Mouse (Mus musculus) hindbrain, embryonic 13.5 days (tissue): ENCODE measurements around the gene Cldn10. TPM values are rescaled to one million over a fixed set of nuclear protein-coding genes. Genes with fewer than 3 reads are reported as not detected.
"Not testable (repeated sequence)": the region's sequence is repeated elsewhere in the genome, so short reads cannot be mapped to it uniquely, and the experiment has no call there.

Source experiments
- ATAC-seq: fragments of 200-750 bp; cut with Nextera tagmentation; 2 replicates; pipeline ENCODE4 v1.8.0; 2017; ENCODE audit warnings: moderate TSS enrichment; ENCODE audit not compliant: low FRiP score
- H3K27ac ChIP-seq: fragments of 300-500 bp; sonication (generic); 2 replicates; pipeline ENCODE4 v1.5.1; 2015; ENCODE audit warnings: inconsistent platforms, mild to moderate bottlenecking, moderate library complexity
- H3K27me3 ChIP-seq: fragments of 300-500 bp; sonication (generic); 2 replicates; pipeline ENCODE4 v1.6.1; 2015; ENCODE audit warnings: mild to moderate bottlenecking, inconsistent platforms
- H3K36me3 ChIP-seq: fragments of 300-500 bp; sonication (generic); 2 replicates; pipeline ENCODE4 v1.6.1; 2015; ENCODE audit warnings: mild to moderate bottlenecking, inconsistent platforms
- H3K4me1 ChIP-seq: fragments of 300-500 bp; sonication (generic); replicated peaks from 2 replicates; pipeline ENCODE4 v1.6.1; 2015; ENCODE audit warnings: inconsistent platforms
- H3K4me2 ChIP-seq: fragments of 300-500 bp; sonication (generic); 2 replicates; pipeline ENCODE4 v1.6.1; 2015; ENCODE audit warnings: inconsistent platforms, mild to moderate bottlenecking, moderate library complexity
- H3K4me3 ChIP-seq: fragments of 300-500 bp; sonication (generic); 2 replicates; pipeline ENCODE4 v1.5.1; 2015; ENCODE audit warnings: mild to moderate bottlenecking, inconsistent platforms
- H3K9ac ChIP-seq: fragments of 300-500 bp; sonication (generic); 2 replicates; pipeline ENCODE4 v1.6.1; 2015; ENCODE audit warnings: mild to moderate bottlenecking, inconsistent platforms
- H3K9me3 ChIP-seq: fragments of 300-500 bp; sonication (generic); 2 replicates; pipeline ENCODE4 v1.6.1; 2016; ENCODE audit warnings: inconsistent platforms
- WGBS: fragments of 180-500 bp; shearing (Covaris S2); methylation state at CpG from one replicate; pipeline ENCODE4 v1.1.7; 2015; 5-methylcytosine and 5-hydroxymethylcytosine counted together
- polyA plus RNA-seq: library from polyadenylated mRNA; unstranded; fragments of >200 nt; fragmentation: Nextera tagmentation; extraction: Ambion mirVana; gene quantifications from 2 replicates; pipeline ENCODE4 v1.2.1, GENCODE M21; 2015

The Cldn10 gene
- 0.65 and 1.5 TPM in 2 replicates for polyA plus RNA-seq

DNA sequence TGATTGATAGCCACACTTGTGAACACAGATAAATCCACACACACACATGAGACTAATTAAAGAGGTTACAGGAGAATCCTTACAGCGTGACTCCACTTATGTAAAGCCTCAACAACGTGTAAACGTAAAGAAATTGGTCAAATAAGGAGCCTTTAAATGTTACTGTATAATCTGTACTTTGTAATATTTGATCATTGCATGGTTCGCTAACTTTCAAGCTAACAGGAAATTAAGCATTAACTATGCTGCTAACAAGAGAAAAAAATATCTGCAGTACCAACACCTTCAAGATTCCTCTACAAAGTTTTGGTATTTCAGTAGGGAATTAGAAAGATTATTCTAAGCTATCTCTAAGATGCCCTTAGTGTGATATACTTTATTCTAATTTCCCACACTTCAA, at the start of gene Cldn10:
Gene Cldn10 (plus strand): TSS at position 288 of the 400 bp plus-strand sequence.
- H3K36me3 ChIP-seq = no peaks in the 10 kb centered on the region
- peaks cover 3% of the 10 kb centered on the region; the same call in 1 of the 2 replicates for H3K4me1 ChIP-seq
- H3K4me3 ChIP-seq = no peak within 1 kb of the TSS
- no peak within 1 kb of the TSS for H3K9ac ChIP-seq
- H3K27ac ChIP-seq = no peak within 1 kb of the TSS
- no peaks in the 10 kb centered on the region for H3K9me3 ChIP-seq
- H3K27me3 ChIP-seq = no peaks in the 10 kb centered on the region
- no peak for ATAC-seq
- no peak within 1 kb of the TSS for H3K4me2 ChIP-seq
- WGBS = 78% methylated on average over 4 of the region's 4 CpGs

GRCm38 (mm10) chr14:118741780-118742179, 45.9 kb upstream of the Cldn10 start:
- H3K27me3 ChIP-seq = no peaks in the 10 kb centered on the region
- peaks cover 7% of the 10 kb centered on the region for H3K4me1 ChIP-seq
- H3K4me2 ChIP-seq = no peak overlapping the region
- H3K9me3 ChIP-seq = peaks cover 7% of the 10 kb centered on the region
- no peak overlapping the region for H3K9ac ChIP-seq
- H3K27ac ChIP-seq = no peak overlapping the region
- no peak for ATAC-seq
- H3K4me3 ChIP-seq = no peak overlapping the region
- no peaks in the 10 kb centered on the region for H3K36me3 ChIP-seq

DNA sequence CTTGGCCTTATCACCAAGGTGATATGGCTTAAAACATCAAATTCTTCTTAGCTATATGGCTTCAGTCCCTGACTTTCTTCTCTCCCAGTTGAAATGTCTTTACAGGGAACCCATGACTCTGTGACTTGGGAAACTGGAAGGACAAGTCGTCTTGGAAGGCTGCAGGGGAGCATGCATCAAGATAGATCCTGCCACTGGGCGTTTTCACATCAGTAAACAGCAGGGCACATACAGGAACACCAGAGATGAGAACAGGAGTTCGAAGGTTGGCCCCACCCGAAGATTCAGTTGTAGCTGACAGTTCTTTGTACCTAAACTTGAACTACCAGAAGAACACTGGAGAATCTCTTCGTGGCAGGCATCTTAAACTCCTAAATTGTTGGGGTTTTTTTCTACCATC, 44.8 kb upstream of the Cldn10 start:
- no peak for ATAC-seq
- H3K9me3 ChIP-seq = peaks cover 7% of the 10 kb centered on the region
- H3K4me1 ChIP-seq = no peaks in the 10 kb centered on the region
- no peak overlapping the region for H3K4me3 ChIP-seq
- 82% methylated on average over 5 of the region's 5 CpGs for WGBS
- H3K27ac ChIP-seq = no peak overlapping the region
- no peaks in the 10 kb centered on the region for H3K27me3 ChIP-seq
- H3K4me2 ChIP-seq = no peak overlapping the region
- no peaks in the 10 kb centered on the region for H3K36me3 ChIP-seq
- H3K9ac ChIP-seq = no peak overlapping the region

GRCm38 (mm10) chr14:118749068-118749467, 38.6 kb upstream of the Cldn10 start:
- Histone ChIP-seq H3K27ac (no peak overlapping the region), H3K9ac (no peak overlapping the region), H3K27me3 (0 out of 2 replicates have a peak, but pooled peaks cover 3% of the 10 kb centered on the region), H3K9me3 (no peaks in the 10 kb centered on the region), H3K36me3 (no peaks in the 10 kb centered on the region), H3K4me1 (no peaks in the 10 kb centered on the region), H3K4me2 (no peak overlapping the region), H3K4me3 (no peak overlapping the region)
- WGBS = 91% methylated on average over 2 of the region's 2 CpGs
- no peak for ATAC-seq

DNA sequence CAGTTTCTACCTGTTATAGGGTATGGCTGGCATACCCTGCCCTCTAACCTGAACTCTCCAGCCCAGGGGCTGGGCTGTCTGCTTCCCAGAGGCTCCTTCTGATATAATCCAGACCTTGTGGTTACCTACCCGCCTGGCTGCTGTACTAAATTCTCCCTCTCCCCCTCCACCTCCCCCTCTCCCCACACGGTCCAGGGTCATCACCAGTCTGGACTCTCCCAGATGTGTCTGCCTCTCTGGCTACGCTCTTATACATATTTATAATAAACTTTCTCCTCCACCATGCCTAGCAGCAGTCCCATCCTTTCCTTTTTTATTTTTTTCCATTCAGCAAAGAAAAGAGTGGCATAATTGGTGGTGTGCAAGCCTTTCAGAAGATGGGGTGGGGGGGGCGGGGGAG, 38.0 kb upstream of the Cldn10 start:
- ATAC-seq = no peak
- Histone ChIP-seq H3K4me2 (no peak overlapping the region), H3K36me3 (no peaks in the 10 kb centered on the region), H3K4me3 (no peak overlapping the region), H3K9me3 (no peaks in the 10 kb centered on the region), H3K9ac (no peak overlapping the region), H3K27me3 (0 out of 2 replicates have a peak, but pooled peaks cover 3% of the 10 kb centered on the region), H3K4me1 (no peaks in the 10 kb centered on the region), H3K27ac (no peak overlapping the region)
- 28% methylated on average over 4 of the region's 4 CpGs for WGBS

- Histone ChIP-seq H3K27me3 (0 out of 2 replicates have a peak, but pooled peaks cover 3% of the 10 kb centered on the region), H3K9ac (no peak overlapping the region), H3K4me1 (no peaks in the 10 kb centered on the region), H3K9me3 (no peaks in the 10 kb centered on the region), H3K36me3 (no peaks in the 10 kb centered on the region), H3K4me2 (no peak overlapping the region), H3K4me3 (no peak overlapping the region), H3K27ac (no peak overlapping the region)
- 83% methylated on average over 6 of the region's 6 CpGs for WGBS
- ATAC-seq = no peak
Observed at GRCm38 (mm10) chr14:118750505-118751192, 37.1 kb upstream of the Cldn10 start.

DNA sequence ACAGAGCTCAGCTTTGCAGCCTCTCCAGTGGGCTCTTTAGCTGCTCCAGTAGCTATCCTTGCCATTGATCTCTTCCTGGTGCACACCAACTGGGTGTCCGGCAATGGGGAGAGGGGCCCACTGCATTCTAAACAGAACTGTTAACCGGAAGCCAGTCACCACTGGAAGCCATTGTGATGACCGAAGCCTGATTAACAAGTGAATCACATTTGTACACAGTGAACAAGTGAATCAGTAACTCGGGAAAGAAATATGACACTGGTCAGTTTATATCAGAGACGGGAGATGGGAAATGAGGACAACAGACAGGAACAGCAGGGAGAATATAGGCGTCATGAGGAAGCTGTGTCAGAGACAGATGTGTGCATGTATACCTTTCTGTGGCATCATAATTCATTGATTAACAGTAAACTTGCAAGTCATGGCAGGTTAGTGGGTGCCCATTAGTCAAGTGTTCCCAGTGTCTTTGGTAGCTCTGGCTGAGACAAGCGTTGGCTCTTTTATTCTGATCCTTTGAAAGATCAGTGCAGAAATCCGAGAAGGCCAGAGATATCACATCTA, 36.4 kb upstream of the Cldn10 start:
- H3K36me3 ChIP-seq = no peaks in the 10 kb centered on the region
- ATAC-seq = no peak
- no peak overlapping the region for H3K27ac ChIP-seq
- H3K4me1 ChIP-seq = no peaks in the 10 kb centered on the region
- 64% methylated on average over 8 of the region's 8 CpGs for WGBS
- no peaks in the 10 kb centered on the region for H3K9me3 ChIP-seq
- no peak overlapping the region for H3K4me3 ChIP-seq
- H3K27me3 ChIP-seq = 0 out of 2 replicates have a peak, but pooled peaks cover 3% of the 10 kb centered on the region
- H3K4me2 ChIP-seq = no peak overlapping the region
- no peak overlapping the region for H3K9ac ChIP-seq

GRCm38 (mm10) chr14:118756015-118756414, 31.7 kb upstream of the Cldn10 start:
- 91% methylated on average over 4 of the region's 4 CpGs for WGBS
- ATAC-seq = no peak
- H3K9ac ChIP-seq = no peak overlapping the region

GRCm38 (mm10) chr14:118756566-118756965, 31.1 kb upstream of the Cldn10 start:
- Histone ChIP-seq H3K4me3 (no peak overlapping the region), H3K4me2 (no peak overlapping the region), H3K9me3 (no peaks in the 10 kb centered on the region), H3K9ac (no peak overlapping the region), H3K36me3 (no peaks in the 10 kb centered on the region), H3K4me1 (no peaks in the 10 kb centered on the region), H3K27me3 (no peaks in the 10 kb centered on the region), H3K27ac (no peak overlapping the region)
- ATAC-seq = no peak
- 87% methylated on average over 3 of the region's 3 CpGs for WGBS

More at GRCm38 (mm10) chr14:118756015-118756414, 31.7 kb upstream of the Cldn10 start:
- Histone ChIP-seq H3K4me1 (no peaks in the 10 kb centered on the region), H3K27me3 (no peaks in the 10 kb centered on the region), H3K36me3 (no peaks in the 10 kb centered on the region), H3K9me3 (no peaks in the 10 kb centered on the region), H3K27ac (no peak overlapping the region), H3K4me2 (no peak overlapping the region), H3K4me3 (no peak overlapping the region)

DNA sequence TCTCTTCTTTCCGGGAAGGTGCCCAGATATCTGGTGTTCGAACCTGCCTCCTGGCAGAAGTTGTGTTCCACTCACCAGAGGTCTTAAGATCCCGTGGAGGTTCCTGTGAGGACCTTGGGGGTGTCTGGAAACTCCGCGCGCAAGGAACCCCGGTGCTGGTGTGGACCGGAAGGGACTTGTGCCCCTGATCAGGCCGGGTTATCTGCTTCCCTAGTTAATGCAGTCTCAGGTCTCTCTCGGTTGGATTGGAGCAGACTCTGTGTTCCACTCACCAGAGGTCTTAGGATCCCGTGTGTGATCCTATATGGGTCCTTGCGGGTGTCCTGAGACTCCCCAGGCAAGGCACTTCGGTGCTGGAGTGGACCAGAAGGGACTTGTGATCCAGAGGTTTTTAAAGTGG, 24.3 kb upstream of the Cldn10 start:
- WGBS = 95% methylated on average over 13 of the region's 13 CpGs
- H3K4me3 ChIP-seq, H3K36me3 ChIP-seq, H3K27me3 ChIP-seq, H3K4me2 ChIP-seq, ATAC-seq, H3K27ac ChIP-seq, H3K4me1 ChIP-seq, H3K9ac ChIP-seq, H3K9me3 ChIP-seq: not testable (repeated sequence)

- Histone ChIP-seq H3K4me1 (no peaks in the 10 kb centered on the region), H3K27ac (no peak overlapping the region), H3K36me3 (no peaks in the 10 kb centered on the region), H3K4me3 (no peak overlapping the region), H3K9ac (no peak overlapping the region), H3K9me3 (no peaks in the 10 kb centered on the region), H3K27me3 (0 out of 2 replicates have a peak, but pooled peaks cover 16% of the 10 kb centered on the region), H3K4me2 (no peak overlapping the region)
- WGBS = 91% methylated on average over 9 of the region's 9 CpGs
- ATAC-seq = no peak
Observed at GRCm38 (mm10) chr14:118763917-118764495, 23.7 kb upstream of the Cldn10 start.

DNA sequence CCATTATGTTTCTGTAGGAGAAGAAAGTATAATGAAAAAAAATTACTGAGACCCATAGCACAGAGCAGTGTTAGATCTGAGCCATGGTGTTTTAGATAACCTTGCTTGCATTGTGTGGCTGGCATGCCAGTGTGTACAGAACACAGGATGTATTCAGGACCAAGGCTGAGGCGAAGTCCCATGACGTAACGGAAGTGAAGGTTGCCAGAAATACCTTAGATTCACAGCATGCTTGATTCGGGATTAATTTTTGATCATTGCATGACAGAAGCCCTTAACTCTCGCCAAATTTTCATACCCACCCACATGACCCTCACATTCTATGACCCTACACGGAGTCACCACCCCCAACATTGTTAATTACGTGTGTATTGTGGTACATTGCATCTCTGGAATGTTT, 22.4 kb upstream of the Cldn10 start:
- Histone ChIP-seq H3K9me3 (no peaks in the 10 kb centered on the region), H3K36me3 (no peaks in the 10 kb centered on the region), H3K27me3 (peaks cover 22% of the 10 kb centered on the region; the same call in 1 of the 2 replicates), H3K9ac (no peak overlapping the region), H3K27ac (no peak overlapping the region), H3K4me2 (no peak overlapping the region), H3K4me1 (no peaks in the 10 kb centered on the region), H3K4me3 (no peak overlapping the region)
- no peak for ATAC-seq
- WGBS = 85% methylated on average over 7 of the region's 7 CpGs
